Mouse (Mus musculus) liver, postnatal 0 days (tissue): ENCODE data around the gene Mxd4. TPM values are rescaled to one million over a fixed set of nuclear protein-coding genes. Genes with fewer than 3 reads are reported as not detected.
A peak's percentile ranks its signal among the peaks of the same experiment; 100 is the strongest.

Experiments used
- ATAC-seq: fragments of 200-750 bp; cut with Nextera tagmentation; 2 replicates; pipeline ENCODE4 v1.8.0; 2017; ENCODE audit warnings: mild to moderate bottlenecking, moderate library complexity
- DNase-seq: peaks from one replicate; pipeline ENCODE4 v3.0.0-alpha.2; 2016
- H3K27ac ChIP-seq: fragments of 300-500 bp; sonication (generic); 2 replicates; pipeline ENCODE4 v1.5.1; 2014; ENCODE audit warnings: antibody characterized with exemption, moderate library complexity, mild to moderate bottlenecking, low read depth
- H3K27me3 ChIP-seq: fragments of 300-500 bp; sonication (generic); 2 replicates; pipeline ENCODE4 v1.6.1; 2014; ENCODE audit warnings: low read length, control low read depth, mixed read lengths; ENCODE audit not compliant: insufficient read depth
- H3K36me3 ChIP-seq: fragments of 300-500 bp; sonication (generic); replicated peaks from 2 replicates; pipeline ENCODE4 v1.6.1; 2014; ENCODE audit warnings: mild to moderate bottlenecking, control low read depth, low read length, moderate library complexity, mixed read lengths; ENCODE audit not compliant: insufficient read depth
- H3K4me1 ChIP-seq: fragments of 300-500 bp; sonication (generic); 2 replicates; pipeline ENCODE4 v1.6.1; 2014; ENCODE audit warnings: antibody characterized with exemption, mild to moderate bottlenecking, control low read depth; ENCODE audit not compliant: insufficient read depth
- H3K4me2 ChIP-seq: fragments of 300-500 bp; sonication (generic); 2 replicates; pipeline ENCODE4 v1.6.1; 2014; ENCODE audit warnings: low read depth, mild to moderate bottlenecking, low read length, moderate library complexity, mixed read lengths
- H3K4me3 ChIP-seq: fragments of 300-500 bp; sonication (generic); 2 replicates; pipeline ENCODE4 v1.5.1; 2014; ENCODE audit warnings: low read depth, low read length
- H3K9ac ChIP-seq: fragments of 300-500 bp; sonication (generic); replicated peaks from 2 replicates; pipeline ENCODE4 v1.6.1; 2014; ENCODE audit warnings: mild to moderate bottlenecking, moderate library complexity
- H3K9me3 ChIP-seq: fragments of 300-500 bp; sonication (generic); 2 replicates; pipeline ENCODE4 v1.6.1; 2016; ENCODE audit warnings: mild to moderate bottlenecking, control low read depth, low read length, mixed read lengths
- CTCF ChIP-seq: sonication (generic); IDR thresholded peaks from 2 replicates; pipeline ENCODE4 v1.5.1; 2016; ENCODE audit warnings: antibody characterized with exemption, low read depth
- EP300 ChIP-seq: IDR thresholded peaks from 2 replicates; pipeline ENCODE4 v1.6.1; 2016; ENCODE audit warnings: antibody characterized with exemption, low read depth, mild to moderate bottlenecking
- WGBS: fragments of 180-500 bp; shearing (Covaris S2); extraction: QIAGEN DNeasy Blood & Tissue Kit; methylation state at CpG from one replicate; pipeline ENCODE4 v1.1.7; 2014; ENCODE audit not compliant: insufficient replicate concordance; 5-methylcytosine and 5-hydroxymethylcytosine counted together
- polyA plus RNA-seq: library from polyadenylated mRNA; unstranded; fragments of >200 nt; fragmentation: Nextera tagmentation; extraction: Ambion mirVana; gene quantifications from 2 replicates; pipeline ENCODE4 v1.2.1, GENCODE M21; 2015

The Mxd4 gene
- polyA plus RNA-seq, 1 experiment from 2014 or later = 9.4 TPM

DNA sequence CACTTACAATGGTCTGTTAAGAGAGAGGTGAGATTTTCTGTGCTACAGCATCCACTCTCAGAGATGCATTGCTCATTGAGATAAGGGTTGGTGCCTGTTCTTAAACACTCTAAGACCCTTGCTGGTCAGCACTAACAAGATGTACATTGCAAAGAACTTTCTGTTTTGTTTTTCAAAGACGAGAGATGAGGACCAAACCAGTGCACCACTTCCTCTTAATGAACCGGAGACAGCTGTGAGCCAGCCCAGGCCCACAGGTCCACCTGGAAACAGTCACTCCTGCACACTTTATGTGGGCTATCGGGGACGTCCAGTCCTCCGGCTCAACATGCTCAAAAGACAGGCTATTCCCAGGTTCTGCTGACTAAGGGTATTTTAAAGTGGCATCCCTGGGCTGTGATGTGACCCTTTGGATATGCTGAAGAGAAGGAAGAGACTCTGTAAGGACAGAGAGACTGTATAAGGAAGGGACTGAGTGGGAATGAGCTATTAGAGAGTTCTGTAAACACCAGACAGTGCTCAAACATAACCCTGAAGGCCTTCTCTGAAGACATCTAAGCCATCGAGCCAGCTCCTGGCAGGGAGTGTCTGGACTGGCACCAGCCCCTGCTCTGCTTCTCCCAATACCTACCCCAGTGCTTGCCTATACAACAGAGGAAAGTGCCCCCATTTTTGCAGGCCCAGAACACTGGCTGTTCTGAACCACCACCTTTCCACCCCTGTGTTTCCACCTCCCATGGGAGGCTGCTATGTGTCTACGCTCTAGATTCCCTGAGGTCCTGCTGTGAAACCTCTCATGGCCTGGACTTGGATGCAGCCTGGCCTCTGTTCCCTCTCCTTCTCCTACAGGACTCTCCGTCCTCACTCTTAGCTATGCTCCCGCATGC is 43.3 kb upstream of the Mxd4 start:
- Histone ChIP-seq H3K4me1 (peaks cover 15% of the 10 kb centered on the region), H3K9me3 (no peaks in the 10 kb centered on the region), H3K4me3 (no peak overlapping the region), H3K27me3 (no peaks in the 10 kb centered on the region), H3K27ac (0 out of 2 replicates have a peak overlapping the region, but pooled peaks have one; percentile 26), H3K4me2 (no peak overlapping the region), H3K9ac (no peak overlapping the region), H3K36me3 (no peaks in the 10 kb centered on the region)
- no peak for DNase-seq
- TF ChIP-seq EP300 (no peak), CTCF (no peak)
- WGBS = 60% methylated on average over 9 of the region's 9 CpGs
- no peak for ATAC-seq

DNA sequence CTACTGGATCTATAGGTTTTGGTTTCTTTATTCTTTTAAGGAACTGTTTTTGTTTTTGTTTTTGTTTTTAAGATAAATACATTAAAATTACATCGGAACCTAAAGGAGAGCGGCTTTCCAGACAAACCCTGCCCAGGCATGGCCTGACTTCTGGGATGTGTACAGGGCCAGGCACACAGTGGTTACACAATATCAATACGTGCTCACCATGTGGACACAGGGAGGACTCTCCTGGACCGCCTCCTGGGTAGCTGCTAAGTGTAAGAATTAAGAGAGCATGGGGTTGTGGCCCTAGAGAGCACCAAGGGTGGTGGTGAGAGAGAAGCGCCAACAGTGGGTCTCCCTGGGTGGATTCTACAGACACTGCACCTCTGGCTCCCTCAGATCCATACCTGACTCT is 42.0 kb upstream of the Mxd4 start:
- DNase-seq (no peak), ATAC-seq (peak; percentile 66; the same call in 1 of the 2 replicates)
- no peak overlapping the region for H3K4me3 ChIP-seq
- TF ChIP-seq EP300 = no peak
- TF ChIP-seq CTCF = no peak
- no peaks in the 10 kb centered on the region for H3K27me3 ChIP-seq
- H3K9me3 ChIP-seq = no peaks in the 10 kb centered on the region
- no peaks in the 10 kb centered on the region for H3K36me3 ChIP-seq
- WGBS = 81% methylated on average over 5 of the region's 5 CpGs
- H3K4me1 ChIP-seq = peaks cover 15% of the 10 kb centered on the region
- no peak overlapping the region for H3K27ac ChIP-seq
- H3K9ac ChIP-seq = no peak overlapping the region
- no peak overlapping the region for H3K4me2 ChIP-seq

DNA sequence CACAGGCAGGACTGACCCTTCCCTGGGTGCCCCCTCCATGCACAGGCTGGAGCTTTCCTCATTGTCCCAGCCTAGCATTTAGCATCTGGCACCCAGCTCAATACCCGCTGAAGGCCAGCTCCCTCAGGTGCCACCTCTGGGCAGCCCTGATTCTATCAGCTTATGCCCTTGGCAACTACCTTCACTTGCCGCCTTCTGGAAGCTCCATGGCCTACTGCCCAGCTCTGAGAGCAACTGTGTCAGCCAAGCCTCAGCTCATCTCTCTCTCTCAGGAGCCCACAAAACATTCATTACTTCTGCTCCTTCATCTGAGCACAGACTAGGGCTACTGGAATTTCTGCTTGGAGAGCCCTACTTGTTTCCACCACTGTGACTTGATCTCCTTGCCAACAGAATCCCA is 38.0 kb upstream of the Mxd4 start:
- no peak for TF ChIP-seq EP300
- TF ChIP-seq CTCF = no peak
- Histone ChIP-seq H3K9me3 (no peaks in the 10 kb centered on the region), H3K4me3 (no peak overlapping the region), H3K27ac (no peak overlapping the region), H3K4me2 (no peak overlapping the region), H3K4me1 (peaks cover 3% of the 10 kb centered on the region), H3K27me3 (no peaks in the 10 kb centered on the region), H3K36me3 (no peaks in the 10 kb centered on the region), H3K9ac (no peak overlapping the region)
- WGBS = 77% methylated on average over 2 of the region's 2 CpGs
- no peak for DNase-seq
- no peak for ATAC-seq

DNA sequence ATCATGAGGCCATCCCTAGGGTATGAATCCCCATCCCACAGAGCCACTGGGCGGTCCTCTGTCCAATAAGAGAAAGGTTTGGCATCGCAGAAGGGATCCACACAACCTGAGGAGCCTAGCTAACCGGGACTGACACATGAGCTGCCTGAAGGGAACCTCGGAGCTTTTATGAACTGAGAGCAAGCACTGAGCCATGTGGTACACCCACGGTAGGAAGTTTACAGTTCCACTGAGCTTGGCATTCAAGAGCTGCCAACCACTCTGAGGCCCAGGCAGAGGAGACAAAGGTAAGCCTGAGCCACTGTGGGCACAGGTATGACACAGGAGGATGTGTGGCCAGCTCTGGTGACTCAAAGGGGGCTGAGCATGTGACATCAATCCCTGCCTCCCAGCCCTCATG is 37.0 kb upstream of the Mxd4 start:
- no peak for DNase-seq
- 76% methylated on average over 5 of the region's 5 CpGs for WGBS
- H3K4me2 ChIP-seq = no peak overlapping the region
- no peaks in the 10 kb centered on the region for H3K9me3 ChIP-seq
- no peak for ATAC-seq
- no peaks in the 10 kb centered on the region for H3K36me3 ChIP-seq
- H3K27ac ChIP-seq = no peak overlapping the region
- H3K4me3 ChIP-seq = no peak overlapping the region
- H3K4me1 ChIP-seq = no peaks in the 10 kb centered on the region
- TF ChIP-seq EP300 (no peak), CTCF (no peak)
- H3K27me3 ChIP-seq = no peaks in the 10 kb centered on the region
- no peak overlapping the region for H3K9ac ChIP-seq

DNA sequence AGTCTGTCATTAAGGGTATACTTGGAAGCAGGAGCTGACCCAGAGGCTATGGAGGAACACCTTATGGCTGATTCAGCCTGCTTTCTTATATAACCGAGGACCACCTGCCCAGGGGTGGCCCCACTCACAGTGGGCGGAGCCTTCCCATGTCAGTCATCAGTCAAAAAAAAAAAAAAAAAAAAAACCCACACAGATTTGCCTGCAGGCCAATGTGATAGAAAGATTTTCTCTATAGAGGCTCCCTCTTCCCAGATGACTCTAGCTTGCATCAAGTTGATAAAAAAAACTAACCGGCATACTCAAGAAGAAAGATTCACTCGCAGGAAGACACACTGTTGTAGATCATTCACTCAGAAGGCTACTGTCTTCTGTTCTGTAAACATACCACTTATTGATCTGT is 32.5 kb upstream of the Mxd4 start:
- Histone ChIP-seq H3K4me3 (no peak overlapping the region), H3K27me3 (no peaks in the 10 kb centered on the region), H3K9ac (no peak overlapping the region), H3K4me1 (0 out of 2 replicates have a peak, but pooled peaks cover 5% of the 10 kb centered on the region), H3K4me2 (no peak overlapping the region), H3K36me3 (no peaks in the 10 kb centered on the region), H3K27ac (no peak overlapping the region), H3K9me3 (no peaks in the 10 kb centered on the region)
- no peak for DNase-seq
- 56% methylated on average over 4 of the region's 4 CpGs for WGBS
- ATAC-seq = no peak
- TF ChIP-seq EP300 = no peak
- TF ChIP-seq CTCF = no peak

DNA sequence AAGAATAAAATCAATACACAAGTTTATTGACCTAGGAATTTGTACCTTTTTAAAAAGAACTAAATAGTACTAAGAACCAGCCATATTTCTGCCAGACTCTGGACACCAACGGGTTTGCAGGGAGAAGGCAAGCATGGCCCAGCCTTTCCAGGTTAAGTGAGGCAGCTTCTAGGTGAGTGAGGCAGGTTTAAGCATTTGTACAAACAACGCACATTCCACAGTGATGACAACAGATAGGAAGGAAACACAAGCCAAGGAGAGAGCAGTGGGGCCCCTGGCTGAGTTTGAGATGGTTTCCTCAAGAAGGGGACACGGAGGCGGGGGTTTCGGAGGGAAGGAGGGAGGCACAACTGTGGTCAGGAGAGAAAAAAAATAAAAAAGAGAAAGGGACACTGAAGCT is 31.2 kb upstream of the Mxd4 start:
- Histone ChIP-seq H3K27ac (no peak overlapping the region), H3K9ac (no peak overlapping the region), H3K4me1 (0 out of 2 replicates have a peak, but pooled peaks cover 5% of the 10 kb centered on the region), H3K27me3 (no peaks in the 10 kb centered on the region), H3K4me3 (no peak overlapping the region), H3K9me3 (no peaks in the 10 kb centered on the region), H3K36me3 (no peaks in the 10 kb centered on the region), H3K4me2 (no peak overlapping the region)
- DNase-seq (no peak), ATAC-seq (no peak)
- no peak for TF ChIP-seq EP300
- TF ChIP-seq CTCF = no peak
- WGBS = 27% methylated on average over 5 of the region's 5 CpGs
